Mouse (Mus musculus) left cerebral cortex, postnatal 25 days (tissue): Measurements from ENCODE around the gene Copz2. TPM values are rescaled to one million over a fixed set of nuclear protein-coding genes. Genes with fewer than 3 reads are reported as not detected.

Experiments
- DNase-seq, 2 experiments: peaks; one replicate each; pipeline ENCODE4 v3.0.0; 2022; ENCODE audit warnings: low spot score in 2 of 2, mixed read lengths in 1 of 2
- intact Hi-C: fragments of 180-260 bp; cut with DNase I; formaldehyde crosslinking; loops from one replicate; pipeline ENCODE4 v1.15.1; 2025
- microRNA-seq, 2 experiments: library from miRNA; unstranded; fragments of <30 nt; microRNA quantifications; one replicate each; pipeline ENCODE4 v1.2.0; 2022
- total RNA-seq, 2 experiments: library from RNA; stranded (reverse); gene quantifications; 2 replicates each; pipeline ENCODE4 v1.2.3; 2021

The Copz2 gene
- total RNA-seq, 2 experiments from 2014 or later, result 3.8 to 6.0 TPM

GRCm38 (mm10) chr11:96893203-96893842 lies 43.7 kb downstream of the Copz2 start:
- DNase-seq, result no peak
- intact Hi-C loops, result no loop called here

GRCm38 (mm10) chr11:96895886-96896285 lies 46.2 kb downstream of the Copz2 start:
- intact Hi-C loops, result no loop called here
- DNase-seq, result no peak

GRCm38 (mm10) chr11:96899449-96900306 lies 50.0 kb downstream of the Copz2 start:
- no peak for DNase-seq
- intact Hi-C loops, result no loop called here

DNA sequence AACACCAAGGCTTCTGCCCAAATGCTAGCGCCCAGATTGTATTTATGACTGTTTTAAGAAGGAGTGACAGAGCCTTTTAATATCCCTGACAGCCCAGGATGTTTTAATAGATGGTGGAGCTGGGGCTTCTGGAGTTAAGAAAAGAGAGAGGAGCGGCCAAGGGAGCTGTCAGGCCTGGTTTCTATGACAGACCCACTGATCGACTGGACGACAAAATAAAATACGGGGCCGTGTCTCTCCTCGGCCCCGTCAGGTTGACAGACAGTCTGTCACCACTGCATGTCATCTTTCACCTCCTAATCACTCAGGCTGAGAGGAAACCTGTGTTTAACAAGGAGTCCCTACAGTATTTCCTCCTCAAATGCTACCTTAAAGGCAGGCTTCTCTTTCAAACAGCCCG lies 51.7 kb downstream of the Copz2 start:
- DNase-seq, result no peak
- intact Hi-C loops, result no loop called here

GRCm38 (mm10) chr11:96902639-96903635 lies 53.3 kb downstream of the Copz2 start:
- intact Hi-C loops, result no loop called here
- peak in 1 of 2 experiments; percentile 37 for DNase-seq

GRCm38 (mm10) chr11:96906431-96907161 lies 56.9 kb downstream of the Copz2 start:
- peak in 1 of 2 experiments; percentile 31 for DNase-seq
- intact Hi-C loops, result no loop called here

DNA sequence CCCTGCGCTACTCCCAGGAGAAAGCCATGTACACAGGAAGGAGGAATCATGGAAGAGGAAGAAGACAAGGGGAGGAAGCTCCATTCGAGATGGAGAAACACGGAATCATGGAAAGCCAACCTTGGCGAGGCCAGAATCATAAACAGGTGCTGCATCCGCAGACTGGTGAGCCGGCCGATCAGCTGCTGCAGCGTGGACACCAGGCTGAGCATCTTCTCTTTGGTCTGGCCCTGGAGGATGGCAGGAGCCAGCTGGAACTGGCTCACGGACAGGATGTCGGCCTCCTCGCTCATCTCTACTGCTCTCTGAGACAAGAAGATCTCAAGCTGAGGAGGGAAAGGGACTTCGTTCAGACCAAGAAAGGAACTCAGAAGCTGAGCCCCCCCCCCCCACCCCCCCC lies 58.9 kb downstream of the Copz2 start:
- no peak for DNase-seq
- intact Hi-C loops, result no loop called here

- intact Hi-C loops, result loop anchor here (1.0 kb wide), 1 partner anchor 43 kb away; no protein-coding TSS in a partner anchor
- DNase-seq, result peak; percentile 85 to 89
Observed at GRCm38 (mm10) chr11:96910003-96910402, 60.3 kb downstream of the Copz2 start.

Small RNAs within 50 kb of the gene (microRNA-seq; reads per million reads assigned to microRNA genes)
- 16.5 to 53.2 reads per million in 2 experiments for gene Mir152

Other genes starting within 250 kb of the Copz2 start
- gene Snx11, start 72.3 kb upstream of the Copz2 start, total RNA-seq, result 10 to 100 TPM; 43.3 to 47.3 TPM
- 10 to 100 TPM; 47.0 to 47.7 TPM for gene Cbx1, start 60.7 kb upstream of the Copz2 start, total RNA-seq
- gene Nfe2l1, start 19.9 kb upstream of the Copz2 start, total RNA-seq, result 100 to 1,000 TPM; 258 to 264 TPM
- gene Cdk5rap3, start 66.6 kb downstream of the Copz2 start, total RNA-seq, result 10 to 100 TPM; 28.1 to 32.3 TPM
- not detected for gene Prr15l, start 78.2 kb downstream of the Copz2 start, total RNA-seq
- gene Pnpo, start 94.1 kb downstream of the Copz2 start, total RNA-seq, result 10 to 100 TPM; 37.4 to 37.5 TPM
- 10 to 100 TPM; 12.8 to 13.5 TPM for gene Sp2, start 133.1 kb downstream of the Copz2 start, total RNA-seq
- gene Sp6, start 163.5 kb downstream of the Copz2 start, total RNA-seq, result 1 to 10 TPM; 2.1 to 2.2 TPM
- 1 to 10 TPM; 3.6 to 3.7 TPM for gene Scrn2, start 180.1 kb downstream of the Copz2 start, total RNA-seq
- gene Lrrc46, start 191.5 kb downstream of the Copz2 start, total RNA-seq, result under 1 TPM; 0.66 to 0.71 TPM
- gene Mrpl10, start 191.7 kb downstream of the Copz2 start, total RNA-seq, result 10 to 100 TPM; 67.9 to 68.8 TPM
- 10 to 100 TPM; 11.2 to 15.3 TPM for gene Osbpl7, start 200.8 kb downstream of the Copz2 start, total RNA-seq